Mouse (Mus musculus) megakaryocyte-erythroid progenitor cell, adult 5-6 weeks (primary cell): Measurements from ENCODE around the gene Doc2a. TPM values are rescaled to one million over a fixed set of nuclear protein-coding genes. Genes with fewer than 3 reads are reported as not detected.
"Not testable (repeated sequence)": the region's sequence is repeated elsewhere in the genome, so short reads cannot be mapped to it uniquely, and the experiment has no call there.

Experiments
- ATAC-seq: replicated peaks from 2 replicates; pipeline ENCODE4 v1.8.0; 2016; ENCODE audit warnings: mild to moderate bottlenecking, inconsistent platforms; ENCODE audit not compliant: severe bottlenecking, poor library complexity, low FRiP score, low TSS enrichment
- total RNA-seq, 2 experiments: library from RNA; stranded (forward) in 1 of 2; stranded (reverse) in 1 of 2; fragments of 200-1000, 215-1000 nt in 1 of 2; fragments of >200 nt in 1 of 2; fragmentation: Nextera tagmentation in 1 of 2; gene quantifications; 2 replicates each; pipeline ENCODE4 v1.2.3; 2014 to 2017

Doc2a gene
- total RNA-seq, 2 experiments from 2014 or later, result not detected

DNA sequence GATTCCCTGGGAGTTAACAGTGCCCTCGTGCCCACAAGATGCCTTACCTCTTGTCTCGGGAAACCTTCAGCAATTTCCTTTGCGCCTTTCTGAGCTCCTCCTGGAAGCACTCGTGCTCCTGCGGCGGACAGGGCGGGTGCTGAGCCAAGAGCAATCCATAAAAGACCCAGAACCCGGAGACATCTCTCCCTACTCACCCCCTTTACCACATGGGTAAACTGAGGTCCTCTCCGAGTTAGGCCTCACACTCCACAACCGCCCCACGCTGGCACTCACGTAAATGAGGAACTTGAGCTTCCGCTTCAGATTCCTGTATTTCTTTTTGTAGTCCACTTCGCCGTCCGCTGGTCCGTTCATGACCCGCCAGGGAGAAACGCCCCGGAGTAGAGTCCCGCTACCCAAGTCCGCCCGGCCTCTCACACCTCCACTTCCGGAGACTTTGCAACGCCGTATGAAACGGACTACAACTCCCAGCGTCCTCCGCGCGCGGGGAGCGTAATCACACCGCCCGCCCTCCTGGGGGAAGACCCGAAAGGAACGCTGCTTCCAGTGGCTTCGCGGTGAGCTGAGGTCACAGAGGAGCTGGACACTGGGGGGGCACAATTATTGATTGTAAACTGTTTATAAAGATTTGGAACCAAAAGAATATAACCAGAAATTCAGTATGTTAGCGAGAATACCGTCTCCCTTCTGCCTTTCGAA lies 14.4 kb downstream of the Doc2a start, which contains the start of gene Hirip3:
Gene Hirip3 (plus strand): TSS at position 544 of the 702 bp plus-strand sequence.
- ATAC-seq, result peak; percentile 84

DNA sequence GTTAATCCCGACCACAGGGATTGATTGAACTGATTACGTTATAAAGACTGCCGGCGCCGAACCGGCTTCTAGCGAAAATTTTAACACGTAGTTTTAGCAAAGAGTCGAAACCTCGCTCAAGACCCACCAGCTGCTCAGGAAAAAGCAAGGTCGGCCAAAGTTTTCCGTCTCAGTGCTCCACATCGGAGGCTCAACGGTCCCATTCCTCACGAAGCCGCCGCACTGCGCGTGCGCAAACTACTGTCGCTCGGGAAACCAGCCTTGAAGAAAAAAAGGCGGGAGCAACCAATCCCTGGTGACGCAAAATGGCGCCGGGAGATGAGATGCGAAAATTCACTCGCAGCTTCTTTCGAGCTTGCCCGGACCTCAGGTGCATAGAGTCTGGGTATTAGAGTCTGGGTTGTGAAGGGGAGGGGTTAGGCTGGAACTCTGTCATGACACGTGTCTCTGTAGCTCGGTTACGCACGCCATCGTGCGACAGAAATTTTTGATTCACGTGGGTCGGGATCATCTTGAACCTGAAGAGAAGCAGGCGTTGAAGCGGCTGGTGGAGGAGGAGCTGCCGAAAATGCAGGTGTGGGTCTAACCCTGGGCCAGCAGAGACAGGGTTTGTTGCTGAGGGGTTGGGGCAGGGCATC lies 15.1 kb downstream of the Doc2a start, which contains the start of gene Ino80e:
Gene Ino80e (minus strand): TSS at position 231 of the 638 bp plus-strand sequence.
- peak; percentile 68 for ATAC-seq

GRCm38 (mm10) chr7:126863791-126864190 lies 16.6 kb downstream of the Doc2a start:
- no peak for ATAC-seq

DNA sequence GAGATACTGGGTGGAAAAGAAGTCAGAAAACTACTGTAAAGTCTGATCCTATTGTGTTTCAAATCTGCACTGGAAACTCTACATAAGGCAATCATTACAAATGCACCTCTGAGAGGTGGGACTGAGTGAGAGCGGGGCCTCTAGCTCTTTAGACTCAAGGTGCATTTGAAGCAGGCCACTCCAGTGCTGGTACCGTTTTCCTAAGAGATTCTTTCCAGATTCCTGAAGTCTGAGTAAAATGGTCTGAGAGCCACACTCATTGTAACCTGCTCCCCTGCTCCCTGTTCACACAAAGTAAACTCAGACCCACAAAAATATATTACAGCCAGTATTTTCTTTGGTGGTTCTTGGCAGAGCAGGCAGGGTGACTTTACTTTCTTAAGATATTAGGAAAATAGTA lies 20.3 kb downstream of the Doc2a start:
- no peak for ATAC-seq

- no peak for ATAC-seq
Observed at GRCm38 (mm10) chr7:126868003-126868402, 20.8 kb downstream of the Doc2a start.

DNA sequence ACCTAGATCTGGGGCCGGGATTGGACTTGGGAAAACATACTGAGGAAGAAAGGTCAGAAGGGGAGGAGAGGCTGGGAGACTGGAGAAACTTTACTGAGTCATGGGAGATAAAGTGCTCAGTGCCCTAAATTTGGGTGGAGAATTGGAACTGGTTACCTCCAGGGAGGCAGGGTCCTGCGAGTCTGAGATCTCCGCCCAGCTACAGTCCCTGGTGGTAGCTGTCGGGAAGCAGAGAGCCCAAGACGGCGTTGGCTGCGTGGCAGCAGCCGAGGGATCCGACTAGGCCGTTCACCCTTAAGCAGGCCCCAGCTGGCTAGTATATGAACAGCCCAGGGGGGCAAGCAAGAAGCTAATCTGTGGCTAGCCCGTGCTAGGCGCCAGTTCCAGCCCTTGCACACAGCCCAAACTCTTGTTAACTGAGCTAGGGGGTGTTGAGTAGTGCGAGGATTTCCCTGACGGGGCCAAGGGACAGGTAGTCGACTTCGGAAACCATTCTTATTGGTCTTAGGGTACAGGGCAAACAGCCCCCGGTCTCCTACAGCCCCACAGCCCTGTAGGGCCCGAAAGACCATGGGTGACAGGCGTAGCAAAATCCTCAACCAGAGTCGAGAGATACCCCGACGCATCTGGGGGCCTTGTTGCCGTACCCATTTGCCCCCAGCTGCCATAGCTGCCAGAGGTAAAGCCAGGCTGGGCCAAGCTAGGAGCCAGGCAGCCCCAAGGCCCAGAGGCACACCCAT lies 22.7 kb downstream of the Doc2a start:
- ATAC-seq, result no peak

- ATAC-seq, result no peak
Observed at GRCm38 (mm10) chr7:126870520-126870891, 23.3 kb downstream of the Doc2a start.

DNA sequence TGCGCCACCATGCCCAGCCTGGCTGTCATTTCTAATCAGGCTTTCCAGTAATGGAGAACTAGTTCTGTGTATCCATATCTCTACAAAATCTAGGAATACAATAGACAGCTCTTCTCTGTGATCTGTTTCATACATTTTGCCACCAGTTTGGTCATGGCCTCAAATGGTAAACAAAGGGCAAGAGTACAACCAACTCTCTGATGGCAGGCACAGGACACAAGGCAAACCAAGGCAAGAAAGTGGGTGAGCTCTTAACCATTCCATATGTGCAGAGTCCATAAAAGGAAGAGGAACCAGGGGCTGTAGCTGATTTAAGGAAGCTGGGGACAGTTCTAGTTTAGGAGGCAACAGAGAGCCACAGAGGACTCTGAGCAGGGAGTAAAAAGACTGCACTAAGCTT lies 30.0 kb downstream of the Doc2a start:
- ATAC-seq, result no peak

DNA sequence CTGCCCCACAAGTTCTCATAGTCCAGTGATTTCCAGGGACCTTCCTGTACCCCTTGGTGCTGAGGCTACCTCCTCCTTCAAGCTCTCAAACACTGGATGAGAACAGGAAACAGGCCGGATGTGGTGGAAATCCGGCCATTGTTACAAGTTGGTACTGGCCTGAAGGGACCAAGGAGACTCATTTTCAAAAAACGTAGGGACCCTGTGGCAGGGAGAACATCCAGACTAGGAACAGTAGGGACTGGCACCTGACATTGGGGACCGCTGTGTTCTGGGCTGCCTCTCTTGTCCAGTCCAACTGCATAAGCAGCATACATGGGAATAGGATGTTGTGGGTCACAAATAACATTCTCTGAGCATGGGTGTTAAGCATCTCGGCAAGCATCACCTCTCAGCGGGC lies 33.8 kb downstream of the Doc2a start:
- ATAC-seq, result no peak

DNA sequence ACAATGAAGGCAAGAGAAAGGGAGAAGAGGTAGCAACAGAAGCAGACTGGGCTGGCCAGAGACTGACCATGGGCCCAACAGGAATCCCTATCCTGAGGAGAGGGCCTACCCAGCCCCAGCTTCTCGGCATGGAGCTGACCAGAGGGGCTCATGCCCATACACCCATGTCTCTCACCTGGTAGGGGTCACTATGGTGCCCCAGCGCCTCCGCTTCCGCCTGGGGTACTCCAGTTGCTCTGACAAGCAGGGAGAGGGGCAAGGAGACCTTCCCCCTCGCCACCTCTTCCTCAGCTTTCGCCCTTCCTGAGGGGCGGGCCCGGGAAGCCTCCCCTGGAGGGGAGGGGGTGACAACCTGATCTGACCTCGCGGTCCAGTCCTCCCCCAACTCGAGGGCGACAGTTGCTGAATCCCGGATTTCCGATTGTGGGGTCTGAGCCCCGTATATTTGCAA lies 36.5 kb downstream of the Doc2a start:
- ATAC-seq, result no peak

GRCm38 (mm10) chr7:126884286-126885164 lies 37.3 kb downstream of the Doc2a start, which contains the start of gene Taok2:
Taok2 (minus strand) TSS chr7:126884703.
- ATAC-seq, result peak; percentile 95

DNA sequence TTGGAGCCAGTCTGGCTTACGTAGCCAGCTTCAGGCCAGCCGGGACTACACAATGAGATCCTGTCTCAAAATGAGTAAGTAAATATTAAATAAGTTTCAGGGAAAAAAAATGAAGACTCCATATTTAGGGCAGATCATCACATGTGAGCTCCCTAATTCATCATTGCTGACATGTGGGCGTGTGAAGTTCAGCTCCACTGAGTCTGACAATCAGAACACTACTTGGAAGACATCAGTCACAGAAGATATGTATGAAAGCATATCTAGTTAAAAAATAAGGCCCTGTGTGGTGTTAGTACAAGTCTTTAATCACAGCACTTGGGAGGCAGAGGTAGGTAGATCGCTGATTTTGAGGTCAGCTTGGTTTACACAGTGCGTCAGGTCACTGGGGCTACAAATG lies 40.1 kb downstream of the Doc2a start:
- ATAC-seq, result no peak

- no peak for ATAC-seq
Observed at GRCm38 (mm10) chr7:126888852-126889251, 41.6 kb downstream of the Doc2a start.

DNA sequence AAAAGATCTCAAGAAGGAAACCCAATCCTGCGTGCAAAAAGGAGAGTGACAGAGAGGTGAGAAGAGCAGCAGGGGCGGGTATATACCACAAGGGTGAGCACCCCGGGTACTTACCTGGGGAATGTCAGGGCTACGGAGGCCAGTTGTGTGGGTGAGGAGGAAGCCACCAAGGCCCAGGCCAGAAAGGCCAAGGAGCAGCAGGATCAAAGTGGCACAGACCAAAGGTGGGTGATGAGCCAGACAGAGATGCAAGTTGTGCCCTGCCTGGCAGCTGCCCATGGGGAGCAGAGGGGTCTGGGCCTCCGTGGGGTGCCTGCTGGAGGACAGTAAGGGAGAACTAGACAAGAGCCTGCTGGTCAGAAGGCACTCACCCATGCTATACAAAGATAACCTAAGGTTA lies 49.7 kb downstream of the Doc2a start:
- no peak for ATAC-seq

DNA sequence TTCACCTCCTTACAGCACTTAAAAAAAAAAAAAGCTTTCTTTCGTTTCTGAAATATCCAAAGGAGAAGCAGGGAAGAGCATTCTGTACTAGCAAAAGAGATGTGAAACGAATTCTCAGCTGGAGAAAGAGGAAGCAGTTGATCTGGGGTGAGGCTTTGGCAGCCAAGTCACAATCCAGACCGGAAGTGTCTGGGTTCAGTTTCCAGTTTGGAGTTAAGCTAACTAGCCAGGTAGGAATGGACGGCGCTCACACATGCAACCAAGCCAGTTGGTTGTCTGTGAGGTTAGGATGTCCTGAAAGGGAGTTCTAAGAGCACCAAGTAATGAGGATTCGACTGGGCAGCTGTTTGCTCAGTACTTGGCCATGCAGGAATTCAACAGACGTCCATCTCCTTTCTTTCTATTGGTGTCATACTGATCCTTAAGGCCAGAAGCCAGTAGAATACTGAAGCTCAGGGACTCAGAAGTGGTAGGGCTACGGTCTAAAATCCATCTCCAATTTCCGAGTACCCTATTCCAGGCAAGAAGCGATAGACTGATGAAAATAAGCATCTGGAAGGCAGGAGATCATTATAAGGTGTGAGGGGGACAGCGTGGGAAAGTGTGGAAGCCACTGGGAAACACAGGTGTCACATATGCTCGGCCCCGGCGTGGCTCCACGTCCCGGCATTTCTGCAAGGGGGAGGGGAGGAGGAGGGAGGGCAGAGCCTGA lies 50.3 kb downstream of the Doc2a start:
- peak; percentile 72 for ATAC-seq

DNA sequence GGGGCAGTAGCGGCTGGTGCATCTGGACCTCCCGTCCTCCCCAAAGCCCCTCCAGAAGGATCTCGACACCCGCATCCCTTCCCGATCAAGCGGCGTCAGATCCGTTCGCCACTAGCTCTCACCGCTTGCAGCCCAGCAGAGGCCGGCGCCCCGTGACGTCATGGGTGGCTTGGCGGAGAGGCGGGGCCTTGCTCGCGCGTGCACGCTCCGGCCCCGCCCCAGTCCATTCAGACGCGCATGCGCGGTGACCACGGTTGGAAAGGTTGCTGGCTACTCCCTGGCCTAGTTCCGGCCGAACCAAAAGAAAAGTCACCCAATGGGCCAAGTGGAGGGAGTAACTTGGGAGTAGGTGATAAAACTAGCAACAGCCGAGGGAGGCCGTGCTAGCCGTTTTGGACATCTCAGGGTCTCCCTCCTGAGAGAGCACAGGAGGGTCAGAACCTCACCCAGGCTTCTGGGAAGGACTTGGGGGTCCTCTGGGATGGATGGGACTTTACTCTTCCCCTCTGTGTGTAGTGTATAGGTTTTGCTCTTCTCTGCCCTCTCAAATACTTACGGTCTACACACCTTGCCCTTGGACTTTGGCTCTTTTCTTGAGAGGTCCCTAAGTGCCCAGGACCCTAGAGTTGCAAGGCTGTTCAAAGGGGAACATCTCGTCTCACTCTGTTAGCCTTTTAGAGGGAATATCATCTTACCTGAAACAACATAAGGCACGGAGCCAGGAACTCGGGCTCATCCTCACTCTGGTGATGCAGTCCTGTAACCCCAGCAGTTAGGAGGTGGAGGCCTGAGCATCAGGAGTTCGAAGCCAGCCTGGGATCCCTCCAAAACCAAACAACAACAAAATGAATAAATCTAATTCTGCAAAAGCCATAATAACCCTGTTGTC lies 51.1 kb downstream of the Doc2a start:
- ATAC-seq, result peak; percentile 94

DNA sequence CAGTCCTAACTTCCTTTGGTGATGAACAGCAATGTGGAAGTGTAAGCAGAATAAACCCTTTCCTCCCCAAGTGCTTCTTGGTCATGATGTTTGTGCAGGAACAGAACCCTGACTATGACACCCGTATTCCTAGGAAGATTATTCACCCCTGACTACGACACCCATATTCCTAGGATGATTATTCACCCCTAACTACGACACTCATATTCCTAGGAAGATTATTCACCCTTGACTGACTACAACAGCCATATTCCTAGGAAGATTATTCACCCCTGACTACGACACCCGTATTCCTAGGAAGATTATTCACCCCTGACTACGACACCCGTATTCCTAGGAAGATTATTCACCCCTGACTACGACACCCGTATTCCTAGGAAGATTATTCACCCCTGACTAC lies 52.6 kb downstream of the Doc2a start:
- ATAC-seq, result not testable (repeated sequence)
